ENCODE assay signal across 8 mouse cellular contexts in genomic region chr9:101472101-101473073, GRCm38 (mm10).
DNase-seq lines count a peak whose midpoint lies in the region; ATAC-seq lines count a peak whose summit lies in the region.

No protein-coding gene starts in this region.

- H3K27ac ChIP-seq in forebrain, embryonic 15.5 days (replicated peaks): peak overlapping the region; percentile 62
- H3K27ac ChIP-seq in kidney, embryonic 14.5 days (ENCODE audit: low read depth, low read length): no peak overlapping the region
- peak overlapping the region; percentile 85 for H3K27ac ChIP-seq in neural tube, embryonic 13.5 days (replicated peaks)

- H3K4me1 ChIP-seq in forebrain, embryonic 15.5 days: peaks cover 19% of the 10 kb centered on the region
- H3K4me1 ChIP-seq in kidney, embryonic 14.5 days (ENCODE audit: control insufficient read depth, insufficient read depth, low read length): peaks cover 4% of the 10 kb centered on the region; the same call in 1 of the 2 replicates
- H3K4me1 ChIP-seq in neural tube, embryonic 13.5 days (replicated peaks): peaks cover 25% of the 10 kb centered on the region

- no peaks in the 10 kb centered on the region for H3K9me3 ChIP-seq in forebrain, embryonic 15.5 days
- no peaks in the 10 kb centered on the region for H3K9me3 ChIP-seq in kidney, embryonic 14.5 days (ENCODE audit: control insufficient read depth, low read length)
- H3K9me3 ChIP-seq in neural tube, embryonic 13.5 days: no peaks in the 10 kb centered on the region

- no peaks in the 10 kb centered on the region for H3K36me3 ChIP-seq in forebrain, embryonic 15.5 days
- H3K36me3 ChIP-seq in kidney, embryonic 14.5 days (ENCODE audit: control insufficient read depth, insufficient read depth, low read length): no peaks in the 10 kb centered on the region
- H3K36me3 ChIP-seq in neural tube, embryonic 13.5 days: no peaks in the 10 kb centered on the region

- WGBS in forebrain, embryonic 15.5 days: 11% methylated on average over 8 of the region's 8 CpGs
- 53% methylated on average over 8 of the region's 8 CpGs for WGBS in kidney, embryonic 14.5 days
- 15% methylated on average over 8 of the region's 8 CpGs for WGBS in neural tube, embryonic 13.5 days

- no peak overlapping the region for H3K4me3 ChIP-seq in forebrain, embryonic 15.5 days
- no peak overlapping the region for H3K4me3 ChIP-seq in kidney, embryonic 14.5 days (ENCODE audit: low read length)
- no peak overlapping the region for H3K4me3 ChIP-seq in neural tube, embryonic 13.5 days

- no peaks in the 10 kb centered on the region for H3K27me3 ChIP-seq in forebrain, embryonic 15.5 days
- H3K27me3 ChIP-seq in kidney, embryonic 14.5 days (ENCODE audit: control insufficient read depth, insufficient read depth, low read length): no peaks in the 10 kb centered on the region
- no peaks in the 10 kb centered on the region for H3K27me3 ChIP-seq in neural tube, embryonic 13.5 days

- peak; percentile 86 for ATAC-seq in forebrain, embryonic 15.5 days (replicated peaks)
- ATAC-seq in kidney, embryonic 14.5 days (ENCODE audit: low FRiP score, low TSS enrichment): peak; percentile 66
- ATAC-seq in neural tube, embryonic 13.5 days (ENCODE audit: low read depth): peak; percentile 92
- no peak for ATAC-seq in granulocyte monocyte progenitor cell, adult 5-6 weeks (replicated peaks; ENCODE audit: poor library complexity, severe bottlenecking)

- peak; percentile 69 to 70 for DNase-seq in cerebellum, postnatal 10 days
- DNase-seq in cerebellum, adult 11-12 months: no peak
- DNase-seq in adrenal gland, adult 2 months: peak; percentile 84
- no peak for DNase-seq in urinary bladder, adult 2 months (ENCODE audit: low spot score)

- no peak overlapping the region for H3K9ac ChIP-seq in forebrain, embryonic 15.5 days (replicated peaks)
- H3K9ac ChIP-seq in kidney, embryonic 14.5 days (ENCODE audit: low read depth, low read length): no peak overlapping the region
- H3K9ac ChIP-seq in neural tube, embryonic 13.5 days: no peak overlapping the region

- H3K4me2 ChIP-seq in forebrain, embryonic 15.5 days (replicated peaks): 0 out of 2 replicates have a peak overlapping the region, but pooled peaks have one; percentile 6
- no peak overlapping the region for H3K4me2 ChIP-seq in kidney, embryonic 14.5 days (replicated peaks; ENCODE audit: low read depth, low read length)
- peak overlapping the region; percentile 13; the same call in 1 of the 2 replicates for H3K4me2 ChIP-seq in neural tube, embryonic 13.5 days

Comparison
In these comparisons a context has a peak if more than half of its experiments do, and no peak if none do; other contexts are left out.
1. DNase-seq: peak in cerebellum, postnatal 10 days (2 of 2) and adrenal gland, adult 2 months (single experiment); none in cerebellum, adult 11-12 months (single experiment) and urinary bladder, adult 2 months (single experiment).